ENCODE assay signal across 28 mouse cellular contexts in the genomic region with DNA sequence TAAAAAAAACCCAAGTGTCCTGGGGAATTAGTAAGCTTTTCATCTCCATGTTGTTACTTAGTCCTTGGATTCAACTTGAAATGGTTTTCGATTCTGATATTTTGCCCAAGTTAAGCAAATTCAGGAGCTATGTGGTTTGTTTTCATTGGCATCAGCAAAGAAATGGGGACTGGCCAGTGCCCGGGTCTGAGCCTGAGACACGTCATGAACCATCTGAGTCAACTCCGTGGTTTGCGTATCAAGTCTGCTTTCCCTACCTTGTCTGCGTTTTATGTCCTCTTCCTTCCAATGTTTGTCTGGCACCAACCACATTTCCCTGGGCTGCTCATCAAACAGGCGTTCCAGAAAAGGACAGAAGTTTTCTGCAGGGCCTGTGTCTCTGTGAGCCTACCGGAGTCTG.
A peak's percentile ranks its signal among the peaks of the same experiment; 100 is the strongest.
DNase-seq lines count a peak whose midpoint lies in the region; ATAC-seq and TF ChIP-seq lines count a peak whose summit lies in the region.
"Had no signal": no experiment of that assay in that cellular context is flagged by ENCODE, and none has a peak within 500 bp of the region (broad histone marks: within the 10 kb centered on the region; RNA-seq: fewer than 3 reads in every experiment).

No protein-coding gene starts in this region.

- H3K36me3 ChIP-seq in liver, embryonic 11.5 days (ENCODE audit: control insufficient read depth, insufficient read depth, low read length), result no peaks in the 10 kb centered on the region
- H3K36me3 ChIP-seq: embryonic facial prominence, embryonic 12.5 days; embryonic facial prominence, embryonic 15.5 days; forebrain, embryonic 10.5 days; hindbrain, embryonic 12.5 days; hindbrain, embryonic 15.5 days had no signal

- no peak for TF ChIP-seq POLR2A in embryonic fibroblast, embryonic 13.5 days (IDR thresholded peaks at IDR 0.05; ENCODE audit: low read depth, low read length)

- TF ChIP-seq CTCF in embryonic fibroblast, embryonic 13.5 days (IDR thresholded peaks at IDR 0.05; ENCODE audit: borderline replicate concordance, insufficient read depth, low read length), result no peak

- 83% methylated on average over 8 of the region's 8 CpGs for WGBS in liver, embryonic 11.5 days

- H3K9me3 ChIP-seq in liver, embryonic 11.5 days (ENCODE audit: control insufficient read depth, low read length), result no peaks in the 10 kb centered on the region
- H3K9me3 ChIP-seq: embryonic facial prominence, embryonic 12.5 days; embryonic facial prominence, embryonic 15.5 days; forebrain, embryonic 10.5 days; forebrain, embryonic 13.5 days; hindbrain, embryonic 12.5 days; hindbrain, embryonic 15.5 days had no signal

- no peak overlapping the region for H3K4me2 ChIP-seq in liver, embryonic 11.5 days
- H3K4me2 ChIP-seq: embryonic facial prominence, embryonic 12.5 days; embryonic facial prominence, embryonic 15.5 days; forebrain, embryonic 13.5 days; heart, embryonic 11.5 days; hindbrain, embryonic 12.5 days; hindbrain, embryonic 15.5 days had no signal

- DNase-seq in 3134 (ENCODE audit: extremely low read depth, insufficient read length, low spot score), result peak; percentile 63
- DNase-seq in 416B (ENCODE audit: low read depth), result peak; percentile 22
- DNase-seq in NIH3T3 (ENCODE audit: low read depth), result peak; percentile 51
- no peak for DNase-seq in cerebellum, postnatal 14 days
- DNase-seq in liver, embryonic 11.5 days (ENCODE audit: low spot score), result no peak
- DNase-seq in neural tube, embryonic 10.5 days (ENCODE audit: extremely low spot score, low spot score), result no peak
- DNase-seq: adrenal gland, postnatal 10 days; B cell, adult 2 months; cerebellum, adult 18-20 months; cerebellum, adult 9-10 months; cerebellum, postnatal 25 days; gastrocnemius, adult 2 months; gastrocnemius, postnatal 14 days; heart, adult 11 months had no signal

- peaks cover 3% of the 10 kb centered on the region; the same call in 1 of the 2 replicates for H3K4me1 ChIP-seq in embryonic fibroblast, embryonic 13.5 days (ENCODE audit: control insufficient read depth, insufficient read depth, low read length)
- H3K4me1 ChIP-seq in liver, embryonic 11.5 days (replicated peaks; ENCODE audit: control insufficient read depth, insufficient read depth, low read length), result no peaks in the 10 kb centered on the region
- H3K4me1 ChIP-seq: embryonic facial prominence, embryonic 12.5 days; embryonic facial prominence, embryonic 15.5 days; forebrain, embryonic 10.5 days; forebrain, embryonic 13.5 days; hindbrain, embryonic 12.5 days; hindbrain, embryonic 15.5 days had no signal

- H3K27me3 ChIP-seq in liver, embryonic 11.5 days (replicated peaks; ENCODE audit: control insufficient read depth, insufficient read depth, low read length), result no peaks in the 10 kb centered on the region
- H3K27me3 ChIP-seq: embryonic facial prominence, embryonic 12.5 days; embryonic facial prominence, embryonic 15.5 days; forebrain, embryonic 13.5 days; hindbrain, embryonic 12.5 days; hindbrain, embryonic 15.5 days had no signal

- no peak for ATAC-seq in liver, embryonic 11.5 days (replicated peaks; ENCODE audit: low FRiP score)
- ATAC-seq in megakaryocyte progenitor cell, adult 5-6 weeks (replicated peaks; ENCODE audit: poor library complexity), result no peak
- ATAC-seq: activated CD4-positive, CD25-positive, alpha-beta regulatory T cell, adult 4 months; CD4-positive, CD25-positive, alpha-beta regulatory T cell, adult 4 months; forebrain, embryonic 13.5 days; forebrain, embryonic 16.5 days; intestine, postnatal 0 days had no signal

- H3K9ac ChIP-seq in liver, embryonic 11.5 days (ENCODE audit: low read depth, low read length), result no peak overlapping the region
- H3K9ac ChIP-seq: embryonic facial prominence, embryonic 12.5 days; embryonic facial prominence, embryonic 15.5 days; forebrain, embryonic 13.5 days; hindbrain, embryonic 12.5 days; hindbrain, embryonic 15.5 days had no signal

- H3K4me3 ChIP-seq in embryonic fibroblast, embryonic 13.5 days (ENCODE audit: insufficient read depth, low read length), result no peak overlapping the region
- no peak overlapping the region for H3K4me3 ChIP-seq in liver, embryonic 11.5 days (ENCODE audit: low read depth, low read length)
- H3K4me3 ChIP-seq: embryonic facial prominence, embryonic 12.5 days; embryonic facial prominence, embryonic 15.5 days; erythroblast, embryonic 14.5 days; forebrain, embryonic 10.5 days; forebrain, embryonic 13.5 days; gastrocnemius, adult 2 months; hindbrain, embryonic 12.5 days; hindbrain, embryonic 15.5 days had no signal

- H3K27ac ChIP-seq in embryonic fibroblast, embryonic 13.5 days (ENCODE audit: insufficient read depth, low read length), result peak overlapping the region; percentile 12; the same call in 1 of the 2 replicates
- H3K27ac ChIP-seq in liver, embryonic 11.5 days (ENCODE audit: low read depth, low read length), result no peak overlapping the region
- H3K27ac ChIP-seq: embryonic facial prominence, embryonic 12.5 days; embryonic facial prominence, embryonic 15.5 days; forebrain, embryonic 10.5 days; forebrain, embryonic 13.5 days; gastrocnemius, adult 2 months; hindbrain, embryonic 12.5 days; hindbrain, embryonic 15.5 days had no signal

Comparison
In these comparisons a context has a peak if more than half of its experiments do, and no peak if none do; other contexts are left out.
1. DNase-seq: peak in 3134 (single experiment), 416B (single experiment) and NIH3T3 (single experiment); none in cerebellum, postnatal 14 days (0 of 2), liver, embryonic 11.5 days (single experiment) and neural tube, embryonic 10.5 days (single experiment).